Mouse (Mus musculus): ENCODE measurements around the gene Hoxc8. TPM values are rescaled to one million over a fixed set of nuclear protein-coding genes. Genes with fewer than 3 reads are reported as not detected.

The Hoxc8 gene
- not detected for total RNA-seq (2022)

GRCm38 (mm10) chr15:102990461-102991397 is at the start of gene Hoxc8:
Gene Hoxc8, plus strand, starts transcription at chr15:102990607.
- no peak for DNase-seq (ENCODE audit: low spot score)

GRCm38 (mm10) chr15:102942739-102943467 is 47.5 kb upstream of the Hoxc8 start:
- no peak for DNase-seq (ENCODE audit: low spot score)

- DNase-seq (ENCODE audit: low spot score): no peak
These were observed 47.0 kb upstream of the Hoxc8 start for GRCm38 (mm10) chr15:102943468-102943813.

GRCm38 (mm10) chr15:102945185-102946077 is 45.0 kb upstream of the Hoxc8 start:
- DNase-seq (ENCODE audit: low spot score): no peak

GRCm38 (mm10) chr15:102947276-102947675 is 43.1 kb upstream of the Hoxc8 start:
- no peak for DNase-seq (ENCODE audit: low spot score)

- DNase-seq (ENCODE audit: low spot score): no peak
These were observed 41.6 kb upstream of the Hoxc8 start for GRCm38 (mm10) chr15:102948842-102949241.

GRCm38 (mm10) chr15:102949696-102950095 is 40.7 kb upstream of the Hoxc8 start:
- no peak for DNase-seq (ENCODE audit: low spot score)

GRCm38 (mm10) chr15:102950877-102951276 is 39.5 kb upstream of the Hoxc8 start:
- no peak for DNase-seq (ENCODE audit: low spot score)

- DNase-seq (ENCODE audit: low spot score): no peak
These were observed 36.8 kb upstream of the Hoxc8 start for GRCm38 (mm10) chr15:102953561-102953960.

GRCm38 (mm10) chr15:102954192-102955006 is 36.0 kb upstream of the Hoxc8 start, which contains the start of gene Hoxc11:
Gene Hoxc11, plus strand, starts transcription at chr15:102954427.
- no peak for DNase-seq (ENCODE audit: low spot score)

GRCm38 (mm10) chr15:102955007-102955382 is 35.4 kb upstream of the Hoxc8 start:
- DNase-seq (ENCODE audit: low spot score): no peak

- no peak for DNase-seq (ENCODE audit: low spot score)
These were observed 34.4 kb upstream of the Hoxc8 start for GRCm38 (mm10) chr15:102955833-102956640.

- no peak for DNase-seq (ENCODE audit: low spot score)
These were observed 33.5 kb upstream of the Hoxc8 start for GRCm38 (mm10) chr15:102956906-102957305.

GRCm38 (mm10) chr15:102959663-102960191 is 30.7 kb upstream of the Hoxc8 start:
- no peak for DNase-seq (ENCODE audit: low spot score)

GRCm38 (mm10) chr15:102961728-102962127 is 28.7 kb upstream of the Hoxc8 start:
- DNase-seq (ENCODE audit: low spot score): no peak

- no peak for DNase-seq (ENCODE audit: low spot score)
These were observed 27.9 kb upstream of the Hoxc8 start for GRCm38 (mm10) chr15:102962492-102962891.

GRCm38 (mm10) chr15:102963259-102963658 is 27.1 kb upstream of the Hoxc8 start:
- no peak for DNase-seq (ENCODE audit: low spot score)

- DNase-seq (ENCODE audit: low spot score): no peak
These were observed 26.5 kb upstream of the Hoxc8 start for GRCm38 (mm10) chr15:102963671-102964640.

Measured in heart, adult 8-10 months (tissue).